Mouse (Mus musculus) spleen, adult 2 months (tissue): Measurements from ENCODE around the gene Wdr5b. TPM values are rescaled to one million over a fixed set of nuclear protein-coding genes. Genes with fewer than 3 reads are reported as not detected.

Experiments
- DNase-seq, 2 experiments: peaks; one replicate each; pipeline versions ENCODE4 v3.0.0 to v3.0.0-alpha.2; 2012 to 2021; ENCODE audit warnings: low spot score in 2 of 2, low read depth in 1 of 2
- H3K27ac ChIP-seq: fragments of 200-500 bp; 2 replicates; pipeline ENCODE4 v1.5.1; 2012; ENCODE audit warnings: low read length, inconsistent platforms; ENCODE audit not compliant: insufficient read depth
- H3K27me3 ChIP-seq: fragments of 200-500 bp; 2 replicates; pipeline ENCODE4 v1.6.1; 2012; ENCODE audit warnings: mild to moderate bottlenecking, moderate library complexity, low read length, inconsistent platforms; ENCODE audit not compliant: control insufficient read depth, insufficient read depth
- H3K36me3 ChIP-seq: fragments of 200-500 bp; 2 replicates; pipeline ENCODE4 v1.6.1; 2012; ENCODE audit warnings: mild to moderate bottlenecking, low read length, inconsistent platforms; ENCODE audit not compliant: control insufficient read depth, insufficient read depth
- H3K4me1 ChIP-seq: fragments of 200-500 bp; 2 replicates; pipeline ENCODE4 v1.6.1; 2011; ENCODE audit warnings: inconsistent platforms; ENCODE audit not compliant: control insufficient read depth, insufficient read depth, insufficient read length
- H3K4me3 ChIP-seq: fragments of 200-500 bp; 2 replicates; pipeline ENCODE4 v1.5.1; 2011; ENCODE audit warnings: mild to moderate bottlenecking, inconsistent platforms; ENCODE audit not compliant: insufficient read depth, insufficient read length; ENCODE audit errors: extremely low read depth
- CTCF ChIP-seq: fragments of 200-500 bp; IDR thresholded peaks from 2 replicates; pipeline ENCODE4 v1.5.1; 2011; ENCODE audit warnings: mild to moderate bottlenecking, inconsistent platforms; ENCODE audit not compliant: insufficient read depth, insufficient read length, insufficient replicate concordance; ENCODE audit errors: extremely low read depth
- POLR2A ChIP-seq: fragments of 200-500 bp; IDR thresholded peaks from 2 replicates; pipeline ENCODE4 v1.6.1; 2011; ENCODE audit warnings: low read depth, low read length, inconsistent platforms
- WGBS: fragments of 180-500 bp; shearing (Covaris S2); methylation state at CpG from one replicate; pipeline ENCODE4 v1.1.7; 2018; 5-methylcytosine and 5-hydroxymethylcytosine counted together
- polyA plus RNA-seq: library from polyadenylated mRNA; depleted of rRNA; stranded (reverse); fragments of >200 nt; gene quantifications from 2 replicates; pipeline ENCODE4 v1.2.3, GENCODE M21; 2012

Gene Wdr5b
- polyA plus RNA-seq, 1 experiment: 1.7 TPM

DNA sequence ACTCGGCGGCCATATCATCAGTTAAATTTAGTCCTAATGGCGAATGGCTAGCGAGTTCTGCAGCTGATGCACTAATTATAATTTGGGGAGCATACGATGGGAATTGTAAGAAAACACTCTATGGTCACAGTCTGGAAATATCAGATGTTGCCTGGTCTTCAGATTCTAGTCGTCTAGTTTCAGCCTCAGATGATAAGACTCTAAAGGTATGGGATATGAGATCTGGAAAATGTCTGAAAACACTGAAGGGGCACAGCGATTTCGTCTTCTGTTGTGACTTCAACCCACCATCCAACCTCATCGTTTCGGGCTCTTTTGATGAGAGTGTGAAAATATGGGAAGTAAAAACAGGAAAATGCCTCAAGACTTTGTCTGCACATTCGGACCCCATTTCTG, 633 bp downstream of the Wdr5b start:
- DNase-seq: no peak
- 10% methylated on average over 11 of the region's 11 CpGs for WGBS
- Histone ChIP-seq H3K27me3 (no peaks in the 10 kb centered on the region), H3K27ac (peak overlapping the region; percentile 87), H3K4me1 (peaks cover 6% of the 10 kb centered on the region; the same call in 1 of the 2 replicates), H3K4me3 (peak overlapping the region; percentile 87), H3K36me3 (0 out of 2 replicates have a peak, but pooled peaks cover under 1% of the 10 kb centered on the region)
- TF ChIP-seq POLR2A (no peak), CTCF (no peak)

DNA sequence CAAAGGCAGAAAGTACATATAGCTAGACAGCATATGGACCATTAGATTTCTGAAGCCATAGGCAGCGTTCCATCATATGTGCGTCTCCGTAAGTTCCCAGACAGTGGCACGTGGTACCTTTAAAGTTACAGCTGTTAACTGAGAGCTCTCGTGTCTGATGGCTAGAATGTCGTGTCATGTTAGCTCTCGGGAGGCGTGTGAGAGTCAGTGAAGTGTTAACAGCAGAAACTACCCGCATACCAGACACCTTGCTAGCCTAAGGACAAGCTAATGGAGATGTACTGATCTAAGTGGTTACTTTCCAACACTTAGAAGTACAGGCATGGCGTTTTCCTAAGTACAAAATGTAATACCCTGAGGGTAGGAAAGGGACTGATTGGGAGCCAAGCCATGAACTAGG, 2.1 kb downstream of the Wdr5b start:
- Histone ChIP-seq H3K4me3 (no peak overlapping the region), H3K27ac (no peak overlapping the region), H3K36me3 (peaks cover 1% of the 10 kb centered on the region; the same call in 1 of the 2 replicates), H3K4me1 (peaks cover 6% of the 10 kb centered on the region; the same call in 1 of the 2 replicates), H3K27me3 (no peaks in the 10 kb centered on the region)
- TF ChIP-seq POLR2A (no peak), CTCF (no peak)
- 94% methylated on average over 10 of the region's 10 CpGs for WGBS
- no peak for DNase-seq

DNA sequence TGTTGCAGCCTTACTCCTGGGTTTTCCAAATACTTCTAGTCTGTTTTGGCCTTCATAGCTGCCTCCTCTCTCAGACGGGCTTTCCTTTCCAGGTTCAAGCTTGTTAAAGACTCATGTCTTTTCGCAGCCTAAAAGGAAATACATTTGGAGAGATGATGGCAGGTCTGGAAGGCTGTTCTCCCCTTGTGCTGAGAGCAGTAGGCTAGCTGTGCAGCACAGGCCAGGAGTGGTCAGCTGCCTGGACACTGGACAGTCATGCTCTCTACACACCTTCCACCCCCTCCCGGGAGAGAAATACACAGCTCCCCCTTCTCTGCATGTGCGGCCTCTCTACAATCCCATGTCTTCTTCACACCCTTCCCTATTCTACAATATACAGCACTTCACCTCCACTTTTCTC, 3.0 kb downstream of the Wdr5b start:
- Histone ChIP-seq H3K36me3 (peaks cover 4% of the 10 kb centered on the region), H3K27ac (no peak overlapping the region), H3K4me1 (peaks cover 6% of the 10 kb centered on the region; the same call in 1 of the 2 replicates), H3K27me3 (no peaks in the 10 kb centered on the region), H3K4me3 (no peak overlapping the region)
- TF ChIP-seq CTCF: no peak
- TF ChIP-seq POLR2A: no peak
- 90% methylated on average over 4 of the region's 4 CpGs for WGBS
- no peak for DNase-seq

DNA sequence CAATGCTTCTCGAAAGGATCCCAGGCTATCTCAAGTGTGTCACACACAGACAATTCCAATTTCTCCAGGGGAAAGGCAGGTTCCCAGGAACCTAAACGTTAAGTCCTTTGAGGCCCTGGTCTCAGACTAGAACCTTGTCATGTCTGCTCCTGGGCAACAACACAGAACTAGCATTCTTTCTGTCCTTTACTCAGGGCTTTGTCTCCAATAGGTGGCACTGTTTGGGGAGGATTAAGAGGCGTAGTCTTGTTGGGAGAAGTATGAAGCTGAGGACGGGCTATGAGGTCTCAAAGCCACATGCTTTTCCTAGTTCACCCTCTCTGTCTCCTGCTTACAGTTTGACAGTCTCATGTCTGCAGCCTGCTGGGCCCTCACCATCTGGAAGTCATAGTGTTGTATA, 6.5 kb downstream of the Wdr5b start:
- no peaks in the 10 kb centered on the region; the same call in 1 of the 2 replicates for H3K4me1 ChIP-seq
- DNase-seq: no peak
- H3K4me3 ChIP-seq: no peak overlapping the region
- TF ChIP-seq CTCF: no peak
- TF ChIP-seq POLR2A: no peak
- H3K36me3 ChIP-seq: peaks cover 10% of the 10 kb centered on the region
- no peaks in the 10 kb centered on the region for H3K27me3 ChIP-seq
- WGBS: 90% methylated on average over 4 of the region's 4 CpGs
- no peak overlapping the region for H3K27ac ChIP-seq

DNA sequence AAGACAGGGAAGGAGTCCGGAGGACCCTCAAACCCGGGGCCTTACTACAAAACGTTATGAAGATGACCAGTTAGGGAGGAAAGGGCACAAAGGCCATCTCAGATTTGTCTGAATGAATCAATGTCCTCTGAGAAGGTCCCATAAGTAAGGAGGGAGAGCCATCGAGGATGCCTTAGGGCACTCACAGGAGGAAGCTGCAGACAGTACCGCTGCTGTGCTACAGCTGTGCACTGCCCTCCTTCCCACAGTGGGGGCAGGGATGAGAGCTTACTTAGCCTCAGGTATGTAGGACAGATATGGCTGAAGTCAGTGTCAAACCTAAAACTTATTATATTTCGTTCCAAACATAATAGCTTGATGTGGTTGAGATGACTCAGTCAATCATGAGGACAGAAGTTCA, 10.5 kb downstream of the Wdr5b start:
- no peak for TF ChIP-seq POLR2A
- no peak for TF ChIP-seq CTCF
- no peak for DNase-seq
- no peak overlapping the region for H3K27ac ChIP-seq
- WGBS: 93% methylated on average over 6 of the region's 6 CpGs
- no peak overlapping the region for H3K4me3 ChIP-seq
- peaks cover 10% of the 10 kb centered on the region for H3K36me3 ChIP-seq
- no peaks in the 10 kb centered on the region for H3K4me1 ChIP-seq
- H3K27me3 ChIP-seq: no peaks in the 10 kb centered on the region

DNA sequence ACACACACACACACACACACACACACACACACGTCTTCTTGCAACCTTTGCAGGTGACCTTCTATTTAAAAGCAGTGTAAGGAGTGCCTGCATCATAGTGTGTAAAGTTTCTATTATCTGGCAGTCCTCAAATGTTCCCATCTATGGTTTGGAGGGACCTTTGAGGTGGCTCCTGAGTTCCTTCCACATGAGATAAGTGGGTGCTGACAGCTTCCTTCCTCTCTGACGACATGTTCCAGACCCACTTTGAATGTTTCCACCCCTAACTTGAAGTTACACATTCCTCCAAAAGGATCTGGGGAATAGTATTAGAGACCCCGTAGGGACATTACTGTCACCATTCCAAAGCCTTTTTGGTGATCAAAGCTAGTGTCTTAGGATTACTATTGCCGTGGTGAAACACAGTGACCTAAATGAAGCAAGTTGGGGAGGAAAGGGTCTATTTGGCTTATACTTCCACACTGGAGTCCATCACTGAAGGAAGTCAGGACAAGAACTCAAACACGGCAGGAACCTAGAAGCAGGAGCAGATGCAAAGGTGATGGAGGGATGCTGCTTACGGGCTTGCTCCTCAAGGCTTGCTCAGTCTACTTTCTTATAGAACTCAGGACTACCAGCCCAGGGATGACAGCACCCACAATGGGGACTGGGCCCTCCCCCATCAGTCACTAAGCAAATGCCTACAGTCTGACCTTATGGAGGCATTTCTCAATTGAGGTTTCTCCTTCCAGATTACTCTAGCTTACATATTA, 12.7 kb downstream of the Wdr5b start:
- Histone ChIP-seq H3K36me3 (peaks cover 9% of the 10 kb centered on the region), H3K27ac (no peak overlapping the region), H3K4me3 (no peak overlapping the region), H3K27me3 (no peaks in the 10 kb centered on the region), H3K4me1 (no peaks in the 10 kb centered on the region)
- TF ChIP-seq POLR2A (no peak), CTCF (no peak)
- WGBS: 80% methylated on average over 6 of the region's 6 CpGs
- DNase-seq: no peak

DNA sequence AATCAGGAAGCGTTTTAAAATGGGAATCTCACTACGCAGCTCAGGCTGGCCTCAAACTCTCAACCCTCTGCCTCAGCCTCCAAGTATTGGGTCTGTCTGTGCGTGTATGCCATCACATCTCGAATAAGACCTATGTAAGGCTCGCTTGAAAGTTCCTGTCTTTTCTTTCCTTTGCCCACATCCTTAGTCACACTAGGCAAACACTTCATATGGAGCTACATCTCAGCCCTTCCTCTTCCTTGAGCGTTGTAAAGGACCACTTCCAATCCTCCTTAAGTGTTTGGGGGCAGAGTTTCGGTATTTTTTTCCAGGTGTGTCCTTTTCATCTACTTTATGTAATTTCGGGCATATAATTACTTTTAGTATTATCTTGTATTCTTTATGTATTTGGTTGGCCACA, 13.9 kb downstream of the Wdr5b start:
- 92% methylated on average over 8 of the region's 8 CpGs for WGBS
- Histone ChIP-seq H3K27me3 (no peaks in the 10 kb centered on the region), H3K4me1 (no peaks in the 10 kb centered on the region), H3K36me3 (peaks cover 3% of the 10 kb centered on the region; the same call in 1 of the 2 replicates), H3K27ac (no peak overlapping the region), H3K4me3 (no peak overlapping the region)
- DNase-seq: no peak
- no peak for TF ChIP-seq POLR2A
- no peak for TF ChIP-seq CTCF
